Mouse (Mus musculus) sigmoid colon, adult 10 weeks (tissue): ENCODE results near the gene Tgif2lx1. TPM values are rescaled to one million over a fixed set of nuclear protein-coding genes. Genes with fewer than 3 reads are reported as not detected.

Experiments
- polyA plus RNA-seq: library from polyadenylated mRNA; stranded (reverse); fragments of 350-450 nt; fragmentation: Illumina TruSeq; extraction: RNeasy Lipid Tissue Mini Kit (QIAGEN cat#74804); gene quantifications from one replicate; pipeline ENCODE4 v1.2.3, GENCODE M21; 2014; ENCODE audit warnings: low read depth, low replicate concordance

Tgif2lx1 gene
- not detected for polyA plus RNA-seq

GRCm38 (mm10) chrX:118480637-118481036, at the start of gene Tgif2lx1:
Tgif2lx1 (minus strand) TSS chrX:118480737.

Other genes starting within 250 kb of the Tgif2lx1 start
- gene Tgif2lx2, start 53.5 kb downstream of the Tgif2lx1 start, polyA plus RNA-seq, result not detected